Mouse (Mus musculus): ENCODE measurements around the gene Rad51b.

GRCm38 (mm10) chr12:79789481-79789880 is 492.4 kb downstream of the Rad51b start:
- TF ChIP-seq CTCF (conservative IDR thresholded peaks at IDR 0.05; ENCODE audit: low read length) (no peak), POU5F1 (IDR thresholded peaks at IDR 0.05; ENCODE audit: borderline replicate concordance, low read length) (no peak)

Measured in E14TG2a.4 (cell line).